Mouse (Mus musculus) embryonic facial prominence, embryonic 10.5 days (tissue): ENCODE results near the gene Comp. TPM values are rescaled to one million over a fixed set of nuclear protein-coding genes. Genes with fewer than 3 reads are reported as not detected.

Source experiments
- DNase-seq: peaks from one replicate; pipeline ENCODE4 v3.0.0-alpha.2; 2017; ENCODE audit warnings: low spot score
- H3K27ac ChIP-seq: fragments of 300-500 bp; sonication (generic); replicated peaks from 2 replicates; pipeline ENCODE4 v1.5.1; 2016; ENCODE audit warnings: mild to moderate bottlenecking
- H3K27me3 ChIP-seq: fragments of 300-500 bp; sonication (generic); replicated peaks from 2 replicates; pipeline ENCODE4 v1.6.1; 2016; ENCODE audit warnings: low read depth, mild to moderate bottlenecking; ENCODE audit not compliant: poor library complexity, severe bottlenecking
- H3K36me3 ChIP-seq: fragments of 300-500 bp; sonication (generic); replicated peaks from 2 replicates; pipeline ENCODE4 v1.6.1; 2016; ENCODE audit warnings: mild to moderate bottlenecking, moderate library complexity
- H3K4me1 ChIP-seq: fragments of 300-500 bp; sonication (generic); 2 replicates; pipeline ENCODE4 v1.6.1; 2016
- H3K4me3 ChIP-seq: fragments of 300-500 bp; sonication (generic); 2 replicates; pipeline ENCODE4 v1.5.1; 2016; ENCODE audit warnings: mild to moderate bottlenecking, moderate library complexity
- H3K9me3 ChIP-seq: fragments of 300-500 bp; sonication (generic); 2 replicates; pipeline ENCODE4 v1.6.1; 2016; ENCODE audit warnings: mild to moderate bottlenecking
- WGBS: fragments of 180-500 bp; shearing (Covaris S2); methylation state at CpG from one replicate; pipeline ENCODE4 v1.1.7; 2016; 5-methylcytosine and 5-hydroxymethylcytosine counted together
- polyA plus RNA-seq: library from polyadenylated mRNA; unstranded; fragments of >200 nt; fragmentation: Nextera tagmentation; extraction: Ambion mirVana; gene quantifications from 2 replicates; pipeline ENCODE4 v1.2.1, GENCODE M21; 2016

The Comp gene
- polyA plus RNA-seq, 1 experiment from 2014 or later: 0.37 TPM

DNA sequence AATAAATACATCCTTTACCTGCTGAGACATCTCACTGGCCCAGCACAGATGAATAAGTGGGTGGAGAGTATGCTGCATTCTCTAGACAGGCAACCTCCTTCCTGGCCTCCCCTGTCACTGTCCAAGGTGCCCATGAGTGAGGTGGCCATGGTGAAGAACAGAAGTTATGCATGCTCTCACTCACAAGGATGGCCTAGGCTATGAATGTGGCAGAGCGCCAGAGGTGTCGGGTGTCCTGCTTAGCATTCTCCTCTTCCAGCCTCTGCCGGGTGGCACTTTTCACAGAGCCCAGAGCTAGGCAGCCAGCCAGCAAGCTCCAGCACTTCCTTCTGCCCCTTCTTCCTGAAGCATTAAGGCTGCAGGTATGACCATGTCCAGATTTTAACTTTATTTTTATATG, 13.9 kb upstream of the Comp start:
- Histone ChIP-seq H3K9me3 (no peaks in the 10 kb centered on the region), H3K4me1 (peaks cover 13% of the 10 kb centered on the region), H3K27ac (no peak overlapping the region), H3K36me3 (no peaks in the 10 kb centered on the region), H3K4me3 (no peak overlapping the region), H3K27me3 (peaks cover 17% of the 10 kb centered on the region; the same call in 1 of the 2 replicates)
- DNase-seq: no peak
- WGBS: 49% methylated on average over 3 of the region's 3 CpGs

- WGBS: 51% methylated on average over 4 of the region's 4 CpGs
- no peak overlapping the region for H3K27ac ChIP-seq
- no peak for DNase-seq
- peaks cover 20% of the 10 kb centered on the region; the same call in 1 of the 2 replicates for H3K27me3 ChIP-seq
- H3K9me3 ChIP-seq: no peaks in the 10 kb centered on the region
- H3K4me3 ChIP-seq: no peak overlapping the region
- H3K36me3 ChIP-seq: no peaks in the 10 kb centered on the region
- H3K4me1 ChIP-seq: peaks cover 13% of the 10 kb centered on the region
These were observed 12.6 kb upstream of the Comp start for GRCm38 (mm10) chr8:70360769-70361168.

- 78% methylated on average over 10 of the region's 10 CpGs for WGBS
- peaks cover 27% of the 10 kb centered on the region; the same call in 1 of the 2 replicates for H3K27me3 ChIP-seq
- H3K36me3 ChIP-seq: no peaks in the 10 kb centered on the region
- H3K4me3 ChIP-seq: no peak overlapping the region
- no peak overlapping the region for H3K27ac ChIP-seq
- H3K4me1 ChIP-seq: peaks cover 13% of the 10 kb centered on the region
- no peak for DNase-seq
- no peaks in the 10 kb centered on the region for H3K9me3 ChIP-seq
These were observed 11.8 kb upstream of the Comp start for GRCm38 (mm10) chr8:70361484-70362032.

DNA sequence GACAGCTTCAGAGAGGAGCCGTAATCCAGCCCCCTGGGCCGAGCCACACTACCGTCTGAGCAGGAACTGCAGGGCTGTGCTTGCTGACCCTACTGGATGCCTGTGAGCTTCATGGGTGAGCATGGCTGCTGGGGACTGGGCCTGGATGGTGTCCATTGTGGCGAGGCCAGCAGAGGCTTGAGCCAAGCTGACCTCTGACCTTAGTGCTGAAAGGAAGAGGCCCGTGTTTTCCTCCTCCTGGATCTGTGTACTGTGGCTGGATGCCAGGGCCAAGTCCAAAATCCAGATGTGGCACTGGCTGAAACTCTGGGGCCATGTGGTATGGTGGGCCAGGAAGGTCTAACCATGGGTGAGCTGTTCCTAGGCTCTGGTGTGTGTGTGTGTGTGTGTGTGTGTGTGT, 9.3 kb upstream of the Comp start:
- Histone ChIP-seq H3K36me3 (no peaks in the 10 kb centered on the region), H3K9me3 (no peaks in the 10 kb centered on the region), H3K4me1 (peaks cover 13% of the 10 kb centered on the region), H3K4me3 (no peak overlapping the region), H3K27me3 (peaks cover 28% of the 10 kb centered on the region; the same call in 1 of the 2 replicates), H3K27ac (no peak overlapping the region; the same call in 1 of the 2 replicates)
- 25% methylated on average over 5 of the region's 5 CpGs for WGBS
- DNase-seq: no peak

GRCm38 (mm10) chr8:70366588-70366987, 6.8 kb upstream of the Comp start:
- Histone ChIP-seq H3K27me3 (peaks cover 41% of the 10 kb centered on the region), H3K4me3 (no peak overlapping the region), H3K36me3 (no peaks in the 10 kb centered on the region), H3K4me1 (peaks cover 16% of the 10 kb centered on the region), H3K27ac (no peak overlapping the region), H3K9me3 (no peaks in the 10 kb centered on the region)
- no peak for DNase-seq
- 59% methylated on average over 5 of the region's 5 CpGs for WGBS

- H3K27me3 ChIP-seq: peaks cover 72% of the 10 kb centered on the region
- H3K36me3 ChIP-seq: no peaks in the 10 kb centered on the region
- H3K9me3 ChIP-seq: no peaks in the 10 kb centered on the region
- no peak for DNase-seq
- H3K4me3 ChIP-seq: no peak overlapping the region
- WGBS: 77% methylated on average over 7 of the region's 7 CpGs
- H3K4me1 ChIP-seq: peaks cover 35% of the 10 kb centered on the region
- H3K27ac ChIP-seq: no peak overlapping the region
These were observed 2.9 kb upstream of the Comp start for GRCm38 (mm10) chr8:70370476-70370875.

- Histone ChIP-seq H3K27ac (no peak overlapping the region), H3K9me3 (no peaks in the 10 kb centered on the region), H3K4me3 (no peak overlapping the region; the same call in 1 of the 2 replicates), H3K4me1 (peaks cover 46% of the 10 kb centered on the region), H3K36me3 (no peaks in the 10 kb centered on the region), H3K27me3 (peaks cover 73% of the 10 kb centered on the region)
- no peak for DNase-seq
- WGBS: 28% methylated on average over 6 of the region's 6 CpGs
These were observed 1.4 kb upstream of the Comp start for GRCm38 (mm10) chr8:70371951-70372350.

DNA sequence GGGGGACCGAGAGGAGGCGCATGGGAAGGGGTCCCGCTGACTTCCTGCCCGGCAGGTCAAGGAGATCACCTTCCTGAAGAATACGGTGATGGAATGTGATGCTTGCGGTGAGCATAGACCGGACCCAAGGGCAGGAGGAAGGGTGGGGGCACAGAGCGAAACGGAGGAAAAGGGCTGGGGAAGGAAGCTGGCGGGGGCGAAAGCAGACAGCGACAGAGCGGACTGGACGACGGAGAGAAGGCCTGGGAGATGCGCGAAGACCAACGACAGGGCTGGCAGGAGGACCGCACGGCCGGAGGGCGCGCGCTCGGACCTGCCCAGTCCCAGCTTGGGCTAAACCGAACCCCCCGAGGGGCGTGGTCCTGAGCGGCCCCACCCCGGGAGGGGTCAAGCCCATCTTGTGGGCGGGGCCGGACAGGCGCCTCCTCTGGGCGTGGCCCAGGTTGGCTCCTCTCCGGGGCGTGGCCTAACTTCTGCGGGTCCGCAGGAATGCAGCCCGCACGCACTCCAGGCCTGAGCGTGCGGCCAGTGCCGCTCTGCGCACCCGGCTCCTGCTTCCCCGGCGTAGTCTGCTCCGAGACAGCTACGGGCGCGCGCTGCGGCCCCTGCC, 1.1 kb downstream of the Comp start:
- Histone ChIP-seq H3K4me1 (peaks cover 46% of the 10 kb centered on the region), H3K27ac (peak overlapping the region; percentile 14; the same call in 1 of the 2 replicates), H3K27me3 (peaks cover 95% of the 10 kb centered on the region), H3K9me3 (no peaks in the 10 kb centered on the region), H3K4me3 (peak overlapping the region; percentile 56), H3K36me3 (no peaks in the 10 kb centered on the region)
- peak; percentile 85 for DNase-seq
- WGBS: under 1% methylated on average over 53 of the region's 53 CpGs

GRCm38 (mm10) chr8:70375212-70375859, 2.0 kb downstream of the Comp start:
- WGBS: 8% methylated on average over 35 of the region's 35 CpGs
- H3K27me3 ChIP-seq: peaks cover 99% of the 10 kb centered on the region
- peak; percentile 28 for DNase-seq
- no peak overlapping the region for H3K27ac ChIP-seq
- peak overlapping the region; percentile 56 for H3K4me3 ChIP-seq
- H3K9me3 ChIP-seq: no peaks in the 10 kb centered on the region
- H3K4me1 ChIP-seq: peaks cover 45% of the 10 kb centered on the region
- H3K36me3 ChIP-seq: no peaks in the 10 kb centered on the region

DNA sequence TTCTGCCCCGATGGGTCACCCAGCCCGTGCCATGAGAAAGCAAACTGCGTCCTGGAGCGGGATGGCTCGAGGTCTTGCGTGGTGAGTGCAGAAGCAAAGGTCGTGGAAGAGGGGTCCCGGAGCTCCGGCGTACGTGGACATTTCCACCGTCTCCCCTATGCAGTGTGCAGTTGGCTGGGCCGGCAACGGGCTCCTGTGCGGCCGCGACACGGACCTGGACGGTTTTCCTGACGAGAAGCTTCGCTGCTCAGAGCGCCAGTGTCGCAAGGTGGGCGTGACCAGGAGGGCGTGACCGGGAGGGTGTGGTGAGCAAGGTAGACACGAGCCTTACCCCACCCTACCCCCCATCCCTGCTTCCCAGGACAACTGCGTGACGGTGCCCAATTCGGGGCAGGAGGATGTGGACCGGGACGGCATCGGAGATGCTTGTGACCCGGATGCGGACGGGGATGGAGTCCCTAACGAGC, 3.0 kb downstream of the Comp start:
- Histone ChIP-seq H3K27me3 (peaks cover 99% of the 10 kb centered on the region), H3K9me3 (no peaks in the 10 kb centered on the region), H3K4me3 (peak overlapping the region; percentile 37), H3K4me1 (peaks cover 43% of the 10 kb centered on the region), H3K27ac (no peak overlapping the region), H3K36me3 (no peaks in the 10 kb centered on the region)
- DNase-seq: peak; percentile 44
- WGBS: 6% methylated on average over 37 of the region's 37 CpGs

- no peak overlapping the region for H3K27ac ChIP-seq
- DNase-seq: no peak
- no peaks in the 10 kb centered on the region for H3K36me3 ChIP-seq
- H3K4me1 ChIP-seq: peaks cover 41% of the 10 kb centered on the region
- no peak overlapping the region for H3K4me3 ChIP-seq
- H3K27me3 ChIP-seq: peaks cover 99% of the 10 kb centered on the region
- WGBS: 13% methylated on average over 15 of the region's 15 CpGs
- H3K9me3 ChIP-seq: no peaks in the 10 kb centered on the region
These were observed 3.7 kb downstream of the Comp start for GRCm38 (mm10) chr8:70377049-70377448.

DNA sequence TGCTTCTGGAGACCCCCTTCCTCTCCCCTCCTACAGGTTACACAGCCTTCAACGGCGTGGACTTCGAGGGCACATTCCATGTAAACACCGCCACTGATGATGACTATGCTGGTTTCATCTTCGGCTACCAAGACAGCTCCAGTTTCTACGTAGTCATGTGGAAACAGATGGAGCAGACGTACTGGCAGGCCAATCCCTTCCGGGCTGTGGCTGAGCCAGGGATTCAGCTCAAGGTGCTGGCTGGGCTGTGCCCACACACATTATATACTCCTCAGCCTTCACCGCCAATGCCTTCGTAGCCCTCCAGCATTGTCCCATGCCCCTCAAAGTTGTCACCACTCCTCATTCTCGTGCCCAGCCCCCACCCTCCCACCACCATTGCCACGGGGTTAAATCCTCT, 6.7 kb downstream of the Comp start:
- WGBS: 83% methylated on average over 12 of the region's 12 CpGs
- no peaks in the 10 kb centered on the region for H3K9me3 ChIP-seq
- DNase-seq: no peak
- H3K4me3 ChIP-seq: no peak overlapping the region
- H3K27me3 ChIP-seq: peaks cover 72% of the 10 kb centered on the region
- H3K36me3 ChIP-seq: peaks cover 7% of the 10 kb centered on the region
- peaks cover 18% of the 10 kb centered on the region for H3K4me1 ChIP-seq
- H3K27ac ChIP-seq: no peak overlapping the region

DNA sequence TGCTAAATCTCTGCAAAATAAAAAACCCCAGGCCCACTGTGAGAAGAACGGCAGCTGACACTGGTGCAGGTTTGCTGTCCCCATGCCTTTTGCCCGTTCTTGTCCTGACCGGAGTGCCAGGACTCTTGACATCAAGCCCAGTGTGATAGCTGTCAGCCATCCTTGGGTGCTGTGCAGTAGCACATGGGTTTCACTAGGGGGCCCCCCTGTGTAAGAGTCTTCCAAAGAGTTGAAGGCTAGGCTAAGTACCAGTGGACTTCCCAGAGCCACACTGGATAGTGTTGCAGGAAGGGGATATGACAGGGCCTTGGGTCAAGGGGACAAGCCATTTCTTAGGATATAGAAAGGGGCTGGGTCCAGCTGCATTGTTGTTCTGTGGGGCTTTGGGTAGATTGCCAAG, 9.9 kb downstream of the Comp start:
- 56% methylated on average over 3 of the region's 3 CpGs for WGBS
- peak; percentile 68 for DNase-seq
- peaks cover 38% of the 10 kb centered on the region for H3K36me3 ChIP-seq
- H3K4me3 ChIP-seq: no peak overlapping the region
- no peaks in the 10 kb centered on the region for H3K9me3 ChIP-seq
- peaks cover 13% of the 10 kb centered on the region; the same call in 1 of the 2 replicates for H3K4me1 ChIP-seq
- H3K27ac ChIP-seq: no peak overlapping the region
- H3K27me3 ChIP-seq: peaks cover 40% of the 10 kb centered on the region
